Mouse (Mus musculus): Measurements from ENCODE around the gene Ncf4. TPM values are rescaled to one million over a fixed set of nuclear protein-coding genes. Genes with fewer than 3 reads are reported as not detected.

Gene Ncf4
- polyA plus RNA-seq (2021; fragmentation: Nextera tagmentation), result 1.5 and 2.0 TPM in 2 replicates
- long read RNA-seq, experiment 1, partial matches to known transcripts, result 0 of 3 reads
- long read RNA-seq, experiment 1, other reads (novel, unspliced or antisense), result 2 of 3 reads
- long read RNA-seq, experiment 2, partial matches to known transcripts, result 0 of 2 reads
- long read RNA-seq, experiment 2, other reads (novel, unspliced or antisense), result 0 of 2 reads

GRCm38 (mm10) chr15:78244695-78245492 is at the start of gene Ncf4:
Ncf4 (plus strand) TSS chr15:78244801.

GRCm38 (mm10) chr15:78206312-78206711 is 38.3 kb upstream of the Ncf4 start, which contains the start of gene Pvalb:
Pvalb (minus strand) TSS chr15:78206400.

GRCm38 (mm10) chr15:78305341-78305933 is 60.8 kb downstream of the Ncf4 start, which contains the start of gene Csf2rb2:
Csf2rb2 (minus strand) TSS chr15:78305721.

Other genes with a start within 250 kb of the Ncf4 start
- 11.7 and 13.5 TPM in 2 replicates for gene Cacng2, start 124.8 kb upstream of the Ncf4 start, polyA plus RNA-seq (2021; fragmentation: Nextera tagmentation)
- 50.6 and 63.3 TPM in 2 replicates for gene Ift27, start 70.7 kb upstream of the Ncf4 start, polyA plus RNA-seq (2021; fragmentation: Nextera tagmentation)
- 90.5 and 106 TPM in 2 replicates for gene Pvalb, start 38.4 kb upstream of the Ncf4 start, polyA plus RNA-seq (2021; fragmentation: Nextera tagmentation)
- 0.21 and 0.48 TPM in 2 replicates for gene Csf2rb2, start 60.9 kb downstream of the Ncf4 start, polyA plus RNA-seq (2021; fragmentation: Nextera tagmentation)
- gene Csf2rb, start 81.0 kb downstream of the Ncf4 start, polyA plus RNA-seq (2021; fragmentation: Nextera tagmentation), result 0.68 and 0.89 TPM in 2 replicates
- not detected in 2 replicates for gene Tex33, start 151.1 kb downstream of the Ncf4 start, polyA plus RNA-seq (2021; fragmentation: Nextera tagmentation)
- 97.1 and 101 TPM in 2 replicates for gene Tst, start 161.1 kb downstream of the Ncf4 start, polyA plus RNA-seq (2021; fragmentation: Nextera tagmentation)
- 3.3 and 4.3 TPM in 2 replicates for gene Mpst, start 161.6 kb downstream of the Ncf4 start, polyA plus RNA-seq (2021; fragmentation: Nextera tagmentation)
- gene Kctd17, start 183.8 kb downstream of the Ncf4 start, polyA plus RNA-seq (2021; fragmentation: Nextera tagmentation), result 34.9 and 167 TPM in 2 replicates
- gene Tmprss6, start 223.8 kb downstream of the Ncf4 start, polyA plus RNA-seq (2021; fragmentation: Nextera tagmentation), result 0.93 and 1.1 TPM in 2 replicates

Data from left cerebral cortex, adult 6 months (tissue).